ENCODE assay signal across 9 mouse cellular contexts in the genomic region with DNA sequence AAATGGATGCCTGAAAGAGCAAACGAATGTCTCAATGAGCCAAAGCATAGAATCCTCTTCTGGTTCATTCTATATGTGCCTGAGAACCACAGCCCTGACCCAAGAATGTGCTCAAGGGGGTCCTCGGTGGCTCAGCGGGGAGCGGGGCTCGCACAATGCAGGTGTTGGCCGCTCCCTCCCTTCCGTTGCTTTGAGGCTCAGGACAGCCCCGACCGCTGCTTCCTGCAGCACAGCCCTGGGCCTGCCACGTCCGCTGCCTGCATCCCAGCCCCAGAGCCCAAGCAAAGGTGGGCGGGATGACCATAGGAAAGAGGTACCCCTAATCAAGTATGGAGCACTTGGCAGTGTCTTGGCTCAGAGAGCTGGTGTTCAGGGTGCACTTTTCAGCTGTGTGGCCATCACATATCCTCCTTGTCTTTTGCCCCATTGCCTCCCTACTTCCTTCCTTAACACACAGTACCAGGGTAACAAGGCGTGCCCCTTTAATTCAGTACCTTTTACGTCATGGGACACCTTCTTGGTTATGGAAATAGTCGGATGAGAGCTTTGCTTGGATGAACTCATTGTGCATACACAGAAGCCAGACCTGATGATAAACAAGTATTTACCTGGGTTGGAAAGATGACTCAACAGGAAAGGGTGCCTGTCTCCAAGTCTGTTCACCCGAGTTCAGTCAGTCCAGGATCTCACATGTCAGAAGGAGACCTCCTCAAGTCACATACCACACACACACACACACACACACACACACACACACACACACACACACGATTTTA. TPM values are rescaled to one million over a fixed set of nuclear protein-coding genes. Genes with fewer than 3 reads are reported as not detected.
DNase-seq lines count a peak whose midpoint lies in the region; ATAC-seq and TF ChIP-seq lines count a peak whose summit lies in the region.
"Had no signal": no experiment of that assay in that cellular context is flagged by ENCODE, and none has a peak within 500 bp of the region (broad histone marks: within the 10 kb centered on the region; RNA-seq: fewer than 3 reads in every experiment).

No protein-coding gene starts in this region.

- H3K36me3 ChIP-seq in neural tube, embryonic 11.5 days (ENCODE audit: control insufficient read depth, insufficient read depth, low read length), result no peaks in the 10 kb centered on the region
- H3K36me3 ChIP-seq in hindbrain, embryonic 10.5 days, result no peaks in the 10 kb centered on the region
- H3K36me3 ChIP-seq in midbrain, embryonic 10.5 days, result no peaks in the 10 kb centered on the region

- ATAC-seq in neural tube, embryonic 11.5 days (ENCODE audit: insufficient read depth, low FRiP score, low TSS enrichment), result no peak

- DNase-seq in neural tube, embryonic 11.5 days (ENCODE audit: low spot score), result no peak
- no peak for DNase-seq in neural tube, embryonic 10.5 days (ENCODE audit: extremely low spot score, low spot score)
- DNase-seq in hindbrain, embryonic 10.5 days (ENCODE audit: low spot score), result no peak
- DNase-seq in midbrain, embryonic 10.5 days (ENCODE audit: low spot score), result no peak
- peak; percentile 54 to 62 for DNase-seq in thymus, postnatal 36 days
- DNase-seq in c-Kit-positive CD71-positive TER-119-positive erythroid progenitor cells, embryonic 14.5 days (ENCODE audit: low spot score), result no peak
- DNase-seq in lung, adult 2 months, result no peak
- no peak for DNase-seq in MN1 (ENCODE audit: low spot score)

- peaks cover 3% of the 10 kb centered on the region; the same call in 1 of the 2 replicates for H3K4me1 ChIP-seq in neural tube, embryonic 11.5 days (ENCODE audit: control insufficient read depth, insufficient read depth, low read length)
- H3K4me1 ChIP-seq in hindbrain, embryonic 10.5 days (replicated peaks), result peaks cover 24% of the 10 kb centered on the region
- peaks cover 17% of the 10 kb centered on the region for H3K4me1 ChIP-seq in midbrain, embryonic 10.5 days
- H3K4me1 ChIP-seq in lung, adult 2 months (ENCODE audit: control insufficient read depth, insufficient read depth, low read length), result no peaks in the 10 kb centered on the region

- H3K9me3 ChIP-seq in neural tube, embryonic 11.5 days (ENCODE audit: control insufficient read depth, low read length), result no peaks in the 10 kb centered on the region
- no peaks in the 10 kb centered on the region for H3K9me3 ChIP-seq in hindbrain, embryonic 10.5 days
- H3K9me3 ChIP-seq in midbrain, embryonic 10.5 days (replicated peaks), result no peaks in the 10 kb centered on the region

- TF ChIP-seq POLR2A in lung, adult 2 months (IDR thresholded peaks at IDR 0.05; ENCODE audit: borderline replicate concordance, extremely low read depth, low read depth, low read length), result no peak

- no peak for TF ChIP-seq CTCF in lung, adult 2 months (IDR thresholded peaks at IDR 0.05; ENCODE audit: insufficient read depth, low read length)

- peak overlapping the region; percentile 5; the same call in 1 of the 2 replicates for H3K4me2 ChIP-seq in neural tube, embryonic 11.5 days (ENCODE audit: low read depth)

- WGBS in neural tube, embryonic 11.5 days, result 20% methylated on average over 16 of the region's 17 CpGs
- 25% methylated on average over 17 of the region's 17 CpGs for WGBS in hindbrain, embryonic 10.5 days
- 24% methylated on average over 17 of the region's 17 CpGs for WGBS in midbrain, embryonic 10.5 days
- 23% methylated on average over 17 of the region's 17 CpGs for WGBS in lung, adult 2 months

- H3K4me3 ChIP-seq in neural tube, embryonic 11.5 days (ENCODE audit: low read depth, low read length), result no peak overlapping the region
- peak overlapping the region; percentile 39 for H3K4me3 ChIP-seq in hindbrain, embryonic 10.5 days
- H3K4me3 ChIP-seq in midbrain, embryonic 10.5 days, result peak overlapping the region; percentile 34
- H3K4me3 ChIP-seq in lung, adult 2 months (replicated peaks; ENCODE audit: extremely low read depth, low read depth, low read length), result no peak overlapping the region

- H3K27me3 ChIP-seq in neural tube, embryonic 11.5 days (ENCODE audit: control insufficient read depth, insufficient read depth, low read length), result peaks cover 5% of the 10 kb centered on the region; the same call in 1 of the 2 replicates
- H3K27me3 ChIP-seq in hindbrain, embryonic 10.5 days (ENCODE audit: insufficient read depth, poor library complexity, severe bottlenecking), result peaks cover 38% of the 10 kb centered on the region
- H3K27me3 ChIP-seq in midbrain, embryonic 10.5 days (ENCODE audit: low read depth, poor library complexity, severe bottlenecking), result peaks cover 36% of the 10 kb centered on the region

- 0 out of 2 replicates have a peak overlapping the region, but pooled peaks have one; percentile 3 for H3K9ac ChIP-seq in neural tube, embryonic 11.5 days (ENCODE audit: low read length)

- no peak overlapping the region for H3K27ac ChIP-seq in neural tube, embryonic 11.5 days (ENCODE audit: low read depth, low read length)
- H3K27ac ChIP-seq in hindbrain, embryonic 10.5 days, result peak overlapping the region; percentile 50; the same call in 1 of the 2 replicates
- H3K27ac ChIP-seq in midbrain, embryonic 10.5 days (replicated peaks), result peak overlapping the region; percentile 58
- H3K27ac ChIP-seq: kidney, postnatal 0 days had no signal

RNA-seq across cellular contexts. Expression of gene Mycl, which starts 11.8 kb away (rescaled TPM):
- polyA plus RNA-seq in neural tube, embryonic 11.5 days (2014; fragmentation: Nextera tagmentation; extraction: Ambion mirVana), result 95.5 and 101 TPM in 2 replicates
- polyA plus RNA-seq in hindbrain, embryonic 10.5 days (2016; fragmentation: Nextera tagmentation; extraction: Ambion mirVana), result 74.1 and 82.3 TPM in 2 replicates
- polyA plus RNA-seq in midbrain, embryonic 10.5 days (2016; fragmentation: Nextera tagmentation; extraction: Ambion mirVana), result 82.4 and 92.7 TPM in 2 replicates
- polyA plus RNA-seq in lung, adult 2 months (2012; rRNA removed), result 8.1 and 11.7 TPM in 2 replicates

RNA-seq across cellular contexts. Expression of gene Mfsd2a, which starts 22.7 kb away (rescaled TPM):
- 18.0 and 18.1 TPM in 2 replicates for polyA plus RNA-seq in neural tube, embryonic 11.5 days (2014; fragmentation: Nextera tagmentation; extraction: Ambion mirVana)
- 26.8 and 28.9 TPM in 2 replicates for polyA plus RNA-seq in hindbrain, embryonic 10.5 days (2016; fragmentation: Nextera tagmentation; extraction: Ambion mirVana)
- 22.6 and 27.2 TPM in 2 replicates for polyA plus RNA-seq in midbrain, embryonic 10.5 days (2016; fragmentation: Nextera tagmentation; extraction: Ambion mirVana)
- polyA plus RNA-seq in lung, adult 2 months (2012; rRNA removed), result 7.2 and 11.3 TPM in 2 replicates

RNA-seq across cellular contexts. Expression of gene Trit1, which starts 32.7 kb away (rescaled TPM):
- 22.3 and 25.4 TPM in 2 replicates for polyA plus RNA-seq in neural tube, embryonic 11.5 days (2014; fragmentation: Nextera tagmentation; extraction: Ambion mirVana)
- polyA plus RNA-seq in hindbrain, embryonic 10.5 days (2016; fragmentation: Nextera tagmentation; extraction: Ambion mirVana), result 22.7 and 25.0 TPM in 2 replicates
- 27.6 and 28.2 TPM in 2 replicates for polyA plus RNA-seq in midbrain, embryonic 10.5 days (2016; fragmentation: Nextera tagmentation; extraction: Ambion mirVana)
- 4.2 and 4.5 TPM in 2 replicates for polyA plus RNA-seq in lung, adult 2 months (2012; rRNA removed)

Comparison
In these comparisons a context has a peak if more than half of its experiments do, and no peak if none do; other contexts are left out.
1. DNase-seq: peak in thymus, postnatal 36 days (2 of 2); none in neural tube, embryonic 11.5 days (single experiment), neural tube, embryonic 10.5 days (single experiment), hindbrain, embryonic 10.5 days (single experiment), midbrain, embryonic 10.5 days (single experiment), c-Kit-positive CD71-positive TER-119-positive erythroid progenitor cells, embryonic 14.5 days (single experiment), lung, adult 2 months (single experiment) and MN1 (single experiment).
2. H3K4me3 ChIP-seq: peak in hindbrain, embryonic 10.5 days (single experiment) and midbrain, embryonic 10.5 days (single experiment); none in neural tube, embryonic 11.5 days (single experiment) and lung, adult 2 months (single experiment).